Mouse (Mus musculus): Measurements from ENCODE around the gene Tbx10. TPM values are rescaled to one million over a fixed set of nuclear protein-coding genes. Genes with fewer than 3 reads are reported as not detected.

Tbx10 gene
- polyA plus RNA-seq, 1 experiment = 0.46 TPM

DNA sequence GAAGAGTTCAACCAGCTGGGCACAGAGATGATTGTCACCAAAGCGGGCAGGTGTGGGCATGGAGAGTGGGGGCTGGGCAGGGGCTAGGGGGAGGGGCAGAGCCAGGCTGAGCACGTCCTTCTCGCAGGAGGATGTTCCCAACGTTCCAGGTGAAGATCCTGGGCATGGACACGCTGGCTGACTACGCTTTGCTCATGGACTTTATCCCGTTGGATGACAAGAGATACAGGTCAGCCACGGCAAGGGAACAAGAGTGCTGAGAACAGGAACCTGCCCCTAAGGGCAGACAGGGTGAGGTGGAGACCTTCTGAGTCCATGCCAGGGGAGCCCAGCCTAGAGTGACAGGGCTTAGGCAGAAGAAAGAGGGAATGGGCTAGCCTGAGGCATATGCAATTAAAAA lies 4.2 kb downstream of the Tbx10 start:
- no peak for DNase-seq (ENCODE audit: low read depth)

DNA sequence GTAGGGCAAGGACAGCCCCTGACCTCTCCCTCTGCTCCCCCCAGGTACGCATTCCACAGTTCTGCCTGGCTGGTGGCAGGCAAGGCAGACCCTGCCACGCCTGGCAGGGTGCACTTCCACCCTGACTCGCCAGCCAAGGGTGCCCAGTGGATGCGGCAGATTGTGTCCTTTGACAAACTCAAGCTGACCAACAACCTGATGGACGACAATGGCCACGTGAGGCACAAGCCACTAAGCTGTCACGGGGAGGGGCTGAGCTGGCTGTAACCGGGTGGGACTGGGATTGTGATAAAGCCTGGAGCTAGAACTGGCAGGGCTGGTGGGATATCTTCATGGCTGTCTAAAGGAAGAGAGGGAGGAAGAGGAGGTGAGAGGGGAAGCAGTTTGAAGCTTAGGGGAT lies 4.7 kb downstream of the Tbx10 start:
- no peak for DNase-seq (ENCODE audit: low read depth)
- TF ChIP-seq POLR2A (IDR thresholded peaks at IDR 0.05; ENCODE audit: borderline replicate concordance, extremely low read depth, insufficient read depth, insufficient read length, poor library complexity, severe bottlenecking) (no peak), CTCF (IDR thresholded peaks at IDR 0.05; ENCODE audit: borderline replicate concordance, extremely low read depth, insufficient read depth, insufficient read length) (no peak)

More for the DNA sequence above, 4.2 kb downstream of the Tbx10 start:
- TF ChIP-seq CTCF (IDR thresholded peaks at IDR 0.05; ENCODE audit: borderline replicate concordance, extremely low read depth, insufficient read depth, insufficient read length) (no peak), POLR2A (IDR thresholded peaks at IDR 0.05; ENCODE audit: borderline replicate concordance, extremely low read depth, insufficient read depth, insufficient read length, poor library complexity, severe bottlenecking) (no peak)

- no peak for DNase-seq (ENCODE audit: low read depth)
- TF ChIP-seq POLR2A (IDR thresholded peaks at IDR 0.05; ENCODE audit: borderline replicate concordance, extremely low read depth, insufficient read depth, insufficient read length, poor library complexity, severe bottlenecking) (no peak), CTCF (IDR thresholded peaks at IDR 0.05; ENCODE audit: borderline replicate concordance, extremely low read depth, insufficient read depth, insufficient read length) (no peak)
Observed at GRCm38 (mm10) chr19:3998335-3998734, 5.8 kb downstream of the Tbx10 start.

- TF ChIP-seq CTCF (IDR thresholded peaks at IDR 0.05; ENCODE audit: borderline replicate concordance, extremely low read depth, insufficient read depth, insufficient read length) (no peak), POLR2A (IDR thresholded peaks at IDR 0.05; ENCODE audit: borderline replicate concordance, extremely low read depth, insufficient read depth, insufficient read length, poor library complexity, severe bottlenecking) (no peak)
- no peak for DNase-seq (ENCODE audit: low read depth)
Observed at GRCm38 (mm10) chr19:3999121-3999730, 6.7 kb downstream of the Tbx10 start.

GRCm38 (mm10) chr19:4000119-4000900 lies 7.8 kb downstream of the Tbx10 start, which contains the start of the genes Nudt8 and Gm49405:
Gene Nudt8 (plus strand): TSS chr19:4000580.
Gene Gm49405 (plus strand): TSS chr19:4000626.
- peak; percentile 77 for TF ChIP-seq POLR2A (IDR thresholded peaks at IDR 0.05; ENCODE audit: borderline replicate concordance, extremely low read depth, insufficient read depth, insufficient read length, poor library complexity, severe bottlenecking)
- peak; percentile 89 for TF ChIP-seq CTCF (IDR thresholded peaks at IDR 0.05; ENCODE audit: borderline replicate concordance, extremely low read depth, insufficient read depth, insufficient read length)

GRCm38 (mm10) chr19:4000949-4001525 lies 8.5 kb downstream of the Tbx10 start:
- no peak for DNase-seq (ENCODE audit: low read depth)
- TF ChIP-seq POLR2A (IDR thresholded peaks at IDR 0.05; ENCODE audit: borderline replicate concordance, extremely low read depth, insufficient read depth, insufficient read length, poor library complexity, severe bottlenecking) = no peak
- no peak for TF ChIP-seq CTCF (IDR thresholded peaks at IDR 0.05; ENCODE audit: borderline replicate concordance, extremely low read depth, insufficient read depth, insufficient read length)

More at GRCm38 (mm10) chr19:4000119-4000900, 7.8 kb downstream of the Tbx10 start, which contains the start of the genes Nudt8 and Gm49405:
- DNase-seq (ENCODE audit: low read depth) = peak; percentile 99

DNA sequence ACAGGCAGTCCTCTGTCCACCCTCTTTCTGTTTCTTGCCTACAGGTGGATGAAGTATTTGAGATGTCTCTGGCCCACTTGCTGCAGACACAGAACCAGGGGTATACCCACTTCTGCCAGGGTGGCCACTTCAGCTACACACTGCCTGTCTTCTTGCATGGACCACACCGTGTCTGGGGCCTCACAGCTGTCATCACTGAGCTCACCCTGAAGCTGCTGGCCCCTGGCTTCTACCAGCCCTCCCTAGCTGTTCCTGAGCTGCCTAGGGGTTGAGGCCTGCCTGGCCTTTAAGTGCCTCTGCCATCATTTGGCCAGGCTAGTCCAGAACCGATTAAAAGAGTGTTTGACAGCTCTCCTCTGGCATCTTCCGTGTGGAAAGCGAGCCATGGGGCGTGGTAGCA lies 9.2 kb downstream of the Tbx10 start:
- no peak for TF ChIP-seq CTCF (IDR thresholded peaks at IDR 0.05; ENCODE audit: borderline replicate concordance, extremely low read depth, insufficient read depth, insufficient read length)

GRCm38 (mm10) chr19:4003112-4003511 lies 10.6 kb downstream of the Tbx10 start, which contains the start of gene Doc2g:
Gene Doc2g (plus strand): TSS chr19:4003313.
- TF ChIP-seq CTCF (IDR thresholded peaks at IDR 0.05; ENCODE audit: borderline replicate concordance, extremely low read depth, insufficient read depth, insufficient read length) (no peak), POLR2A (IDR thresholded peaks at IDR 0.05; ENCODE audit: borderline replicate concordance, extremely low read depth, insufficient read depth, insufficient read length, poor library complexity, severe bottlenecking) (no peak)
- DNase-seq (ENCODE audit: low read depth) = no peak

More for the DNA sequence above, 9.2 kb downstream of the Tbx10 start:
- no peak for DNase-seq (ENCODE audit: low read depth)

GRCm38 (mm10) chr19:4003641-4004040 lies 11.1 kb downstream of the Tbx10 start:
- no peak for TF ChIP-seq CTCF (IDR thresholded peaks at IDR 0.05; ENCODE audit: borderline replicate concordance, extremely low read depth, insufficient read depth, insufficient read length)
- no peak for TF ChIP-seq POLR2A (IDR thresholded peaks at IDR 0.05; ENCODE audit: borderline replicate concordance, extremely low read depth, insufficient read depth, insufficient read length, poor library complexity, severe bottlenecking)
- DNase-seq (ENCODE audit: low read depth) = no peak

- no peak for DNase-seq (ENCODE audit: low read depth)
- TF ChIP-seq POLR2A (IDR thresholded peaks at IDR 0.05; ENCODE audit: borderline replicate concordance, extremely low read depth, insufficient read depth, insufficient read length, poor library complexity, severe bottlenecking) = no peak
- TF ChIP-seq CTCF (IDR thresholded peaks at IDR 0.05; ENCODE audit: borderline replicate concordance, extremely low read depth, insufficient read depth, insufficient read length) = no peak
Observed at GRCm38 (mm10) chr19:4004331-4004730, 11.8 kb downstream of the Tbx10 start.

DNA sequence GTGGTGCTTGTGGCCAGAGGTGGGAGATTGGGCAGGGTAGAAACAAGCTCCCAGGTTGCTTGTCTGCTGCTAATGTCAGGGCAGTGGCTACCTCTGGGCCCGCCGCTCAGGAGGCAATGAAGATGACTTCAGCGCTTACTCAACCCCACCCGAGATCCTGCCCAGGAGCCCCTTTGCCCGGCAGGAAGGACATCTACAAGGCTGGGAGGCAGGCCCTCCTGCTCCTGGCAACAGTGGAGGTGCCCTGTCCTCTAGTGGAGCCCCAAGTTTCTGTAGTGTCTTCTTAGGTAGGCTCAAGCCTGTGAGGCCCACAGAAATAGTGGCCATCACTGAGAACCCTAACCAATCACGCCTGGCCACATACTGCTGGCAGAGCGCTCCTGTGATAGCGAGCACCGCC lies 12.5 kb downstream of the Tbx10 start:
- DNase-seq (ENCODE audit: low read depth) = no peak
- no peak for TF ChIP-seq CTCF (IDR thresholded peaks at IDR 0.05; ENCODE audit: borderline replicate concordance, extremely low read depth, insufficient read depth, insufficient read length)
- TF ChIP-seq POLR2A (IDR thresholded peaks at IDR 0.05; ENCODE audit: borderline replicate concordance, extremely low read depth, insufficient read depth, insufficient read length, poor library complexity, severe bottlenecking) = no peak
